In the genomic region with DNA sequence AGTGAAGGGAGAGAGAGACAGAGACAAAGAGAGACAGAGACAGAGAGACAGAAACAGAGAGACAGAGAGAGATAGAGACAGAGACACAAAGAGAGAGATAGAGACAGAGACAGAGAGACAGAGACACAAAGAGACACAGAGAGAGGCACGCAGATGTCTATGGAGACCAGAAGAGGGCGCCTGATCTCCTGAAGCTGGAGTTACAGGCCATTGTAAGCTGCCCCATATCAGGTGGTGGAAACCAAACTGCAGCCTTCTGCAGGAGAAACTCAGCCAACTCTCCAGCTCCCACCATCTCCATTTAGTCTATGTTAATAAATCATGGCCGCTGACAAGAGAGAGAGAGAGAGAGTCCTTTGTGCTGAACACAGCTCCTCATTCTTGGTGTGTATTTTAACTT, we compare ENCODE assay signal across 8 mouse cellular contexts.
A peak's percentile ranks its signal among the peaks of the same experiment; 100 is the strongest.
DNase-seq lines count a peak whose midpoint lies in the region; ATAC-seq and TF ChIP-seq lines count a peak whose summit lies in the region.
"Had no signal": no experiment of that assay in that cellular context is flagged by ENCODE, and none has a peak within 500 bp of the region (broad histone marks: within the 10 kb centered on the region; RNA-seq: fewer than 3 reads in every experiment).

No protein-coding gene starts in this region.

- H3K4me3 ChIP-seq in kidney, embryonic 14.5 days (ENCODE audit: low read length), result no peak overlapping the region
- no peak overlapping the region for H3K4me3 ChIP-seq in ES-E14 (ENCODE audit: insufficient read depth in 1 of 2, low read depth in 1 of 2, low read length in 2 of 2, poor library complexity in 1 of 2, severe bottlenecking in 1 of 2)
- H3K4me3 ChIP-seq in liver, postnatal 0 days (ENCODE audit: low read depth, low read length), result no peak overlapping the region
- H3K4me3 ChIP-seq: stomach, embryonic 15.5 days had no signal

- H3K27ac ChIP-seq in kidney, embryonic 14.5 days (ENCODE audit: low read depth, low read length), result no peak overlapping the region
- no peak overlapping the region for H3K27ac ChIP-seq in ES-E14 (ENCODE audit: insufficient read depth, low read depth, low read length, poor library complexity, severe bottlenecking)
- H3K27ac ChIP-seq in liver, postnatal 0 days (ENCODE audit: low read depth), result no peak overlapping the region
- H3K27ac ChIP-seq: stomach, embryonic 15.5 days had no signal

- H3K9me3 ChIP-seq in kidney, embryonic 14.5 days (ENCODE audit: control insufficient read depth, low read length), result no peaks in the 10 kb centered on the region
- H3K9me3 ChIP-seq in ES-E14 (ENCODE audit: control insufficient read depth, insufficient read depth, low read depth, low read length), result no peaks in the 10 kb centered on the region
- no peaks in the 10 kb centered on the region for H3K9me3 ChIP-seq in liver, postnatal 0 days (ENCODE audit: low read length)
- H3K9me3 ChIP-seq: stomach, embryonic 15.5 days had no signal

- in situ Hi-C loops in ES-E14 (cut with MboI; ENCODE audit: low sequenced_read_pairs in 2 of 2, unreplicated experiment in 2 of 2), result loop anchor here (10.0 to 25.0 kb wide), 2 partner anchors 185 to 188 kb away; no protein-coding TSS in a partner anchor

- no peak overlapping the region for H3K4me2 ChIP-seq in kidney, embryonic 14.5 days (replicated peaks; ENCODE audit: low read depth, low read length)
- no peak overlapping the region for H3K4me2 ChIP-seq in liver, postnatal 0 days (ENCODE audit: low read depth, low read length)
- H3K4me2 ChIP-seq: stomach, embryonic 15.5 days had no signal

- DNase-seq in kidney, postnatal 10 days, result peak; percentile 39
- no peak for DNase-seq in ES-E14 (ENCODE audit: low read depth, low spot score)
- DNase-seq in c-Kit-negative CD71-positive TER-119-positive erythroid progenitor cells, embryonic 14.5 days (ENCODE audit: low read depth, low spot score), result peak; percentile 24
- DNase-seq in liver, postnatal 0 days, result peak; percentile 38
- peak; percentile 41 for DNase-seq in thymus, postnatal 25 days
- no peak for DNase-seq in neural tube, embryonic 10.5 days (ENCODE audit: extremely low spot score, low spot score)

- no peaks in the 10 kb centered on the region for H3K4me1 ChIP-seq in kidney, embryonic 14.5 days (ENCODE audit: control insufficient read depth, insufficient read depth, low read length)
- peaks cover 0 to 3% of the 10 kb centered on the region in 2 experiments; a peak in 1 of 4 replicates for H3K4me1 ChIP-seq in ES-E14 (ENCODE audit: control insufficient read depth in 2 of 2, insufficient read depth in 2 of 2, low read length in 2 of 2, poor library complexity in 1 of 2)
- H3K4me1 ChIP-seq in liver, postnatal 0 days (ENCODE audit: insufficient read depth), result peaks cover 12% of the 10 kb centered on the region
- H3K4me1 ChIP-seq: stomach, embryonic 15.5 days had no signal

- H3K27me3 ChIP-seq in kidney, embryonic 14.5 days (ENCODE audit: control insufficient read depth, insufficient read depth, low read length), result no peaks in the 10 kb centered on the region
- H3K27me3 ChIP-seq in liver, postnatal 0 days (ENCODE audit: insufficient read depth, low read length), result no peaks in the 10 kb centered on the region
- H3K27me3 ChIP-seq: stomach, embryonic 15.5 days had no signal

- no peak for TF ChIP-seq EP300 in liver, postnatal 0 days (IDR thresholded peaks at IDR 0.05; ENCODE audit: low read depth)

- 48% methylated on average over 3 of the region's 3 CpGs for WGBS in kidney, embryonic 14.5 days
- WGBS in liver, postnatal 0 days (ENCODE audit: insufficient replicate concordance), result 37% methylated on average over 3 of the region's 3 CpGs

- no peaks in the 10 kb centered on the region for H3K36me3 ChIP-seq in kidney, embryonic 14.5 days (ENCODE audit: control insufficient read depth, insufficient read depth, low read length)
- no peaks in the 10 kb centered on the region for H3K36me3 ChIP-seq in ES-E14 (ENCODE audit: control insufficient read depth, insufficient read depth, low read length, poor library complexity, severe bottlenecking)
- H3K36me3 ChIP-seq in liver, postnatal 0 days (replicated peaks; ENCODE audit: insufficient read depth, low read length), result no peaks in the 10 kb centered on the region
- H3K36me3 ChIP-seq: stomach, embryonic 15.5 days had no signal

- H3K9ac ChIP-seq in kidney, embryonic 14.5 days (ENCODE audit: low read depth, low read length), result no peak overlapping the region
- H3K9ac ChIP-seq in ES-E14 (ENCODE audit: insufficient read depth, low read depth, low read length, poor library complexity, severe bottlenecking), result no peak overlapping the region
- no peak overlapping the region for H3K9ac ChIP-seq in liver, postnatal 0 days (replicated peaks)
- H3K9ac ChIP-seq: stomach, embryonic 15.5 days had no signal

- ATAC-seq in kidney, embryonic 14.5 days (ENCODE audit: low FRiP score, low TSS enrichment), result no peak
- no peak for ATAC-seq in liver, postnatal 0 days

- TF ChIP-seq CTCF in liver, postnatal 0 days (IDR thresholded peaks at IDR 0.05; ENCODE audit: low read depth), result peak; percentile 80

TF ChIP-seq in ES-E14, 5 proteins besides CTCF, POLR2A, EP300 and RAD21:
- TF ChIP-seq ZC3H11A (IDR thresholded peaks at IDR 0.05; ENCODE audit: borderline replicate concordance, low read depth, low read length), result peak; percentile 42; the same call in 1 of the 2 replicates
- no peak for TF ChIP-seq CHD2 (IDR thresholded peaks at IDR 0.05; ENCODE audit: low read depth, low read length)

Comparison
In these comparisons a context has a peak if more than half of its experiments do, and no peak if none do; other contexts are left out.
1. DNase-seq: peak in kidney, postnatal 10 days (single experiment), c-Kit-negative CD71-positive TER-119-positive erythroid progenitor cells, embryonic 14.5 days (single experiment), liver, postnatal 0 days (single experiment) and thymus, postnatal 25 days (single experiment); none in ES-E14 (single experiment) and neural tube, embryonic 10.5 days (single experiment).